Mouse (Mus musculus): ENCODE results near the gene Ubtd2.

GRCm38 (mm10) chr11:32516916-32517712 lies 61.9 kb downstream of the Ubtd2 start:
- TF ChIP-seq CTCF (IDR thresholded peaks at IDR 0.05; ENCODE audit: insufficient read depth, low read length), result no peak
- no peak for TF ChIP-seq POLR2A (IDR thresholded peaks at IDR 0.05; ENCODE audit: borderline replicate concordance, extremely low read depth, low read depth, low read length)

Data from lung, adult 2 months (tissue).